Mouse (Mus musculus): ENCODE measurements around the gene Myo9a. TPM values are rescaled to one million over a fixed set of nuclear protein-coding genes. Genes with fewer than 3 reads are reported as not detected.
"Not testable (repeated sequence)": the region's sequence is repeated elsewhere in the genome, so short reads cannot be mapped to it uniquely, and the experiment has no call there.

Myo9a gene
- polyA plus RNA-seq, 1 experiment, result 6.1 TPM

GRCm38 (mm10) chr9:59751066-59751581 is 428 bp downstream of the Myo9a start:
- no peak for DNase-seq (ENCODE audit: low read depth)

- DNase-seq (ENCODE audit: low read depth), result no peak
These were observed 1.3 kb downstream of the Myo9a start for GRCm38 (mm10) chr9:59751966-59752365.

- no peak for DNase-seq (ENCODE audit: low read depth)
These were observed 4.5 kb downstream of the Myo9a start for GRCm38 (mm10) chr9:59755199-59755598.

- not testable (repeated sequence) for DNase-seq (ENCODE audit: low read depth)
These were observed 6.3 kb downstream of the Myo9a start for GRCm38 (mm10) chr9:59757016-59757415.

- no peak for DNase-seq (ENCODE audit: low read depth)
These were observed 9.8 kb downstream of the Myo9a start for GRCm38 (mm10) chr9:59760515-59760914.

GRCm38 (mm10) chr9:59766966-59767461 is 16.3 kb downstream of the Myo9a start:
- not testable (repeated sequence) for DNase-seq (ENCODE audit: low read depth)

GRCm38 (mm10) chr9:59806046-59806774 is 55.5 kb downstream of the Myo9a start:
- not testable (repeated sequence) for DNase-seq (ENCODE audit: low read depth)

GRCm38 (mm10) chr9:59884551-59884950 is 133.9 kb downstream of the Myo9a start:
- DNase-seq (ENCODE audit: low read depth), result no peak

GRCm38 (mm10) chr9:59903382-59903781 is 152.7 kb downstream of the Myo9a start:
- no peak for DNase-seq (ENCODE audit: low read depth)

GRCm38 (mm10) chr9:59914761-59915160 is 164.1 kb downstream of the Myo9a start:
- DNase-seq (ENCODE audit: low read depth), result no peak

GRCm38 (mm10) chr9:59930248-59930647 is 179.6 kb downstream of the Myo9a start:
- DNase-seq (ENCODE audit: low read depth), result no peak

- not testable (repeated sequence) for DNase-seq (ENCODE audit: low read depth)
These were observed 185.2 kb downstream of the Myo9a start for GRCm38 (mm10) chr9:59935866-59936265.

GRCm38 (mm10) chr9:59938529-59938928 is 187.8 kb downstream of the Myo9a start:
- DNase-seq (ENCODE audit: low read depth), result no peak

- DNase-seq (ENCODE audit: low read depth), result no peak
These were observed 189.0 kb downstream of the Myo9a start for GRCm38 (mm10) chr9:59939691-59940090.

GRCm38 (mm10) chr9:59940913-59941884 is 190.5 kb downstream of the Myo9a start:
- DNase-seq (ENCODE audit: low read depth), result no peak

- no peak for DNase-seq (ENCODE audit: low read depth)
These were observed 191.2 kb downstream of the Myo9a start for GRCm38 (mm10) chr9:59941885-59942350.

GRCm38 (mm10) chr9:59942501-59943085 is 191.9 kb downstream of the Myo9a start:
- DNase-seq (ENCODE audit: low read depth), result no peak

- no peak for DNase-seq (ENCODE audit: low read depth)
These were observed 193.1 kb downstream of the Myo9a start for GRCm38 (mm10) chr9:59943826-59944225.

- no peak for DNase-seq (ENCODE audit: low read depth)
These were observed 194.5 kb downstream of the Myo9a start for GRCm38 (mm10) chr9:59945241-59945640.

- DNase-seq (ENCODE audit: low read depth), result no peak
These were observed 196.6 kb downstream of the Myo9a start for GRCm38 (mm10) chr9:59947271-59947670.

- no peak for DNase-seq (ENCODE audit: low read depth)
These were observed 197.5 kb downstream of the Myo9a start for GRCm38 (mm10) chr9:59948226-59948625.
